Mouse (Mus musculus): ENCODE measurements around the gene Mbl2. TPM values are rescaled to one million over a fixed set of nuclear protein-coding genes. Genes with fewer than 3 reads are reported as not detected.
"Not testable (repeated sequence)": the region's sequence is repeated elsewhere in the genome, so short reads cannot be mapped to it uniquely, and the experiment has no call there.

The Mbl2 gene
- polyA plus RNA-seq, 1 experiment from 2014 or later, result 2.6 TPM

DNA sequence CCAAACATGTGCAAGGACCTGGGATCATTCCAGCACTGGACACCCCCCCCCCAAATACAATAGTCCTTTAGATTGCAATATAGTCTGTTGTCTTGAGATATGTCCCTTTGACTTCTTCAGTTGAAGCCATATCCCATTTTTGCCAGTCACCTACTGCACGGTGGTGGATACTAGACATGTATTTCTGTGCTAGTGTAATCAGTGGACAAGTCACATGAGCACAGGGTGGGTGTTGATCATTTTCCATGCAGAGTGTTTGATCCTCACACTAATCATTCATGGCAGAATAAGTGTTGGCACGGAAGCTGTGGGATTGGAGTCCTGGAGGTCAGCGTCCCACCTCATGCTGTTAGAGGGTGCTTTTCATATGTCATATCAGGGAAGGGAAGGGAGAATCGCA is 26.9 kb upstream of the Mbl2 start:
- no peak overlapping the region for H3K27ac ChIP-seq (ENCODE audit: low read depth, low read length)
- no peaks in the 10 kb centered on the region for H3K9me3 ChIP-seq (ENCODE audit: control insufficient read depth)
- 88% methylated on average over 4 of the region's 4 CpGs for WGBS
- H3K4me1 ChIP-seq (replicated peaks; ENCODE audit: control insufficient read depth, insufficient read depth, low read length), result no peaks in the 10 kb centered on the region
- TF ChIP-seq CTCF (IDR thresholded peaks at IDR 0.05; ENCODE audit: low read depth), result no peak
- no peak for ATAC-seq
- H3K27me3 ChIP-seq (replicated peaks; ENCODE audit: control insufficient read depth, insufficient read depth, low read length), result no peaks in the 10 kb centered on the region
- no peak overlapping the region for H3K4me2 ChIP-seq (replicated peaks; ENCODE audit: low read depth)
- H3K9ac ChIP-seq (ENCODE audit: low read depth, low read length), result no peak overlapping the region
- no peaks in the 10 kb centered on the region for H3K36me3 ChIP-seq (ENCODE audit: control insufficient read depth, insufficient read depth)
- no peak overlapping the region for H3K4me3 ChIP-seq (ENCODE audit: low read depth, low read length)

DNA sequence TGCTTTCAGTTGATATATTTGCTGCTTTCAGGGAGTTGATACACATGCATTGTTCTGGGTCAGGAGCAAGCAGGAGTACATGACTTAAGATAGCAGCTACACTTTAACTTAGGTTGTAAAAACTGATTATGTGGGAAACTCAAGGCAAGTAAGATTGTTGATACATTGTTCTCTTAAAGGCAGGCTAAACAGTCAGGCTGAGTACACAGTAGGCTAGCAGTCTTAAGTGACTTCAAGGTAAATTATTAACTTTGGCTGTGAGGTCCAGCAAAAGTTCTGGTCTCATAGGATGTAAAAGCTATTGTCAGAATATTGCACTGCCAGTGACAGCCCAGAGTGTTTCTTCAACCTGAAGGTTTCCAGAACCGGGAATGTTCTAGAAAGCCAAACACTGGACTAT is 25.8 kb upstream of the Mbl2 start:
- Histone ChIP-seq H3K4me3 (ENCODE audit: low read depth, low read length) (no peak overlapping the region), H3K4me1 (replicated peaks; ENCODE audit: control insufficient read depth, insufficient read depth, low read length) (no peaks in the 10 kb centered on the region), H3K9ac (ENCODE audit: low read depth, low read length) (no peak overlapping the region), H3K36me3 (ENCODE audit: control insufficient read depth, insufficient read depth) (no peaks in the 10 kb centered on the region), H3K27me3 (replicated peaks; ENCODE audit: control insufficient read depth, insufficient read depth, low read length) (no peaks in the 10 kb centered on the region), H3K4me2 (replicated peaks; ENCODE audit: low read depth) (no peak overlapping the region), H3K27ac (ENCODE audit: low read depth, low read length) (no peak overlapping the region), H3K9me3 (ENCODE audit: control insufficient read depth) (no peaks in the 10 kb centered on the region)
- ATAC-seq, result no peak
- TF ChIP-seq CTCF (IDR thresholded peaks at IDR 0.05; ENCODE audit: low read depth), result no peak
- 48% methylated on average over 1 of the region's 1 CpGs for WGBS

DNA sequence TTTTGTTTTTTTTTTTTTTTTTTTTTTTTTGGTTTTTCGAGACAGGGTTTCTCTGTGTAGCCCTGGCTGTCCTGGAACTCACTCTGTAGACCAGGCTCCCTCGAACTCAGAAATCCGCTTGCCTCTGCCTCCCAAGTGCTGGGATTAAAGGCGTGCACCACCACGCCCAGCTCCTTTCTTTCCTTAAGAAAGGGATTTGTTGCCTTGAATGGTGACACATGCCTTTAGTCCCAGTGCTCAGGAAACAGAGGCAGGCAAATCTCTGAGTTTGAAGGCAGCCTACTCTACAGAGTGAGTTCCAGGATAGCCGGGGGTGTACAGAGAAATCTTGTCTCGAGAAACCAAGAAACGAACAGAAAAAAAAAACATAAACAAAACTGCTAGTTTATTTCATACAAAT is 23.7 kb upstream of the Mbl2 start:
- H3K27ac ChIP-seq (ENCODE audit: low read depth, low read length); H3K9ac ChIP-seq (ENCODE audit: low read depth, low read length); H3K4me1 ChIP-seq (replicated peaks; ENCODE audit: control insufficient read depth, insufficient read depth, low read length); H3K9me3 ChIP-seq (ENCODE audit: control insufficient read depth); H3K36me3 ChIP-seq (ENCODE audit: control insufficient read depth, insufficient read depth); H3K4me2 ChIP-seq (replicated peaks; ENCODE audit: low read depth); ATAC-seq; H3K27me3 ChIP-seq (replicated peaks; ENCODE audit: control insufficient read depth, insufficient read depth, low read length); H3K4me3 ChIP-seq (ENCODE audit: low read depth, low read length): not testable (repeated sequence)
- 81% methylated on average over 7 of the region's 8 CpGs for WGBS

DNA sequence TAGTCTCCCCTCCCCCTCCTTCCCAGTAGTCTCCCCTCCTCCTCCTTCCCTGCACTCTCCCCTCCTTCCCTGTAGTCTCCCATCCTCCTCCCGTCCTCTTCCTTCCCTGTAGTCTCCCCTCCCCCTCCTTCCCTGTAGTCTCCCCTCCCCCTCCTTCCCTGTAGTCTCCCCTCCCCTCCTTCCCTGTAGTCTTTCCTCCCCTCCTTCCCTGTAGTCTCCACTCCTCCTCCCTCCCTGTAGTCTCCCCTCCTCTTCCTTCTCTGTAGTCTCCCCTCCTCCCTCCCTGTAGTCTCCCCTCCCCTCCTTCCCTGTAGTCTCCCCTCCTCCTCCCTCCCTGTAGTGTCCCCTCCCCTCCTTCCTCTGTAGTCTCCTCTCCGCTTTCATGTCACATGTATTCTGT is 18.7 kb upstream of the Mbl2 start:
- H3K27me3 ChIP-seq (replicated peaks; ENCODE audit: control insufficient read depth, insufficient read depth, low read length), result no peaks in the 10 kb centered on the region
- H3K4me2 ChIP-seq (replicated peaks; ENCODE audit: low read depth), result no peak overlapping the region
- H3K27ac ChIP-seq (ENCODE audit: low read depth, low read length), result no peak overlapping the region
- no peak overlapping the region for H3K9ac ChIP-seq (ENCODE audit: low read depth, low read length)
- no peak overlapping the region for H3K4me3 ChIP-seq (ENCODE audit: low read depth, low read length)
- no peak for ATAC-seq
- H3K36me3 ChIP-seq (ENCODE audit: control insufficient read depth, insufficient read depth), result no peaks in the 10 kb centered on the region
- no peak for TF ChIP-seq CTCF (IDR thresholded peaks at IDR 0.05; ENCODE audit: low read depth)
- no peaks in the 10 kb centered on the region for H3K4me1 ChIP-seq (replicated peaks; ENCODE audit: control insufficient read depth, insufficient read depth, low read length)
- no peaks in the 10 kb centered on the region for H3K9me3 ChIP-seq (ENCODE audit: control insufficient read depth)
- WGBS, result 52% methylated on average over 2 of the region's 2 CpGs

DNA sequence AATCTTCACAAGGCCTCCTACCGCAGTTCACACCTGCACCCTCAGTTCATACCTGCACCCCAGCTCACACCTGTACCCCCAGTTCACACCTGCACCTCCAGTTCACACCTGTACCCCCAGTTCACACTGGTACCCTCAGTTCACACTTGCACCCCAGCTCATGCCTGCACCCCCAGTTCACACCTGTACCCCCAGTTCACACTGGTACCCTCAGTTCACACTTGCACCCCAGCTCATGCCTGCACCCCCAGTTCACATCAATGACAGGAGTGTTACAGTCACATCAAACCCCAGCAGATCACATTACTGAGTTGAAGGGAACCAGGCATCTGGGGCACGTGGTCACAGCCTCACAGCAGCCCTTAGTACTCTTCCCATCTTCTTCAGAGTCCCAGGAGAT is 17.0 kb upstream of the Mbl2 start:
- H3K27ac ChIP-seq (ENCODE audit: low read depth, low read length); H3K27me3 ChIP-seq (replicated peaks; ENCODE audit: control insufficient read depth, insufficient read depth, low read length); H3K36me3 ChIP-seq (ENCODE audit: control insufficient read depth, insufficient read depth); H3K4me3 ChIP-seq (ENCODE audit: low read depth, low read length); ATAC-seq; H3K9me3 ChIP-seq (ENCODE audit: control insufficient read depth); H3K4me1 ChIP-seq (replicated peaks; ENCODE audit: control insufficient read depth, insufficient read depth, low read length); H3K4me2 ChIP-seq (replicated peaks; ENCODE audit: low read depth); H3K9ac ChIP-seq (ENCODE audit: low read depth, low read length): not testable (repeated sequence)
- WGBS, result 74% methylated on average over 2 of the region's 2 CpGs

DNA sequence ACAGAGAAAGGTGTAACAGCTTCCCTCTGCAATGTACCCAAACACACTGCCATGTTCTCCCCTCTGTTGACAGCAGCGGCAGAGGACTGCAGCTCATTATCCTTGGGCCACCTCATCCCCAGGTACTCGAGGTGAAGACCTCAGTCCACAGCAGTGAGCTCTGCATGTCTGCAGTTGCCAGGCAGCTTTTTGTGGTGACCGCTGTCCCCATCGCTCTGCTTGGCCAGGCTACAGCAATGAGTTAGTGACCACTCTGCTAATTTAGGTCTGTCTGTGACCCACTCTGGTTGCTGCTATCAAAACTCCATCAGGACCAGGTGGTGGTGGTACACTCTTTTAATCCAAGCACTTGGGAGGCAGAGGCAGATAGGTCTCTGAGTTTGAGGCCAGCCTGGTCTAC is 16.6 kb upstream of the Mbl2 start:
- WGBS, result 85% methylated on average over 4 of the region's 4 CpGs
- H3K4me3 ChIP-seq (ENCODE audit: low read depth, low read length), result no peak overlapping the region
- no peaks in the 10 kb centered on the region for H3K4me1 ChIP-seq (replicated peaks; ENCODE audit: control insufficient read depth, insufficient read depth, low read length)
- no peak for TF ChIP-seq CTCF (IDR thresholded peaks at IDR 0.05; ENCODE audit: low read depth)
- no peak overlapping the region for H3K4me2 ChIP-seq (replicated peaks; ENCODE audit: low read depth)
- no peak for ATAC-seq
- H3K9me3 ChIP-seq (ENCODE audit: control insufficient read depth), result no peaks in the 10 kb centered on the region
- H3K36me3 ChIP-seq (ENCODE audit: control insufficient read depth, insufficient read depth), result no peaks in the 10 kb centered on the region
- no peak overlapping the region for H3K27ac ChIP-seq (ENCODE audit: low read depth, low read length)
- no peaks in the 10 kb centered on the region for H3K27me3 ChIP-seq (replicated peaks; ENCODE audit: control insufficient read depth, insufficient read depth, low read length)
- H3K9ac ChIP-seq (ENCODE audit: low read depth, low read length), result no peak overlapping the region

DNA sequence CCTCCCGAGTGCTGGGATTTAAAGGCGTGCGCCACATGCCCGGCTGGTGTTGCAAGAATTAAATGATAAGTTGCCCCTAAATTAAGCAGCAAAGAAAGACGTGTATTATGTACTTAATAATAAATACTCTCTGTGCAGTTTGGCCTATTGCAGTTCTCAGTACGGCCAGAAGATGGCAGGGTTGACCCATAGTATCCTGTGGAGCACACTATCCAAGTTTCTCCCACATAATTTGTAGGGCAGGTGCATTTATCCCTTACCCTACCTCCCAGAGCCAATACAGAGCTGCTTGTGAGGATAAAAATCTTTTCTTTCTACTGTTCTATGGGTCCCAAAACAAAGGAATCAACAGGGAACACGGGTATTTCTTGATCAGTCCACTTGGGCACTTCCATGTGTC is 15.4 kb upstream of the Mbl2 start:
- WGBS, result 16% methylated on average over 7 of the region's 7 CpGs
- no peak overlapping the region for H3K9ac ChIP-seq (ENCODE audit: low read depth, low read length)
- no peak for ATAC-seq
- H3K4me3 ChIP-seq (ENCODE audit: low read depth, low read length), result no peak overlapping the region
- H3K27ac ChIP-seq (ENCODE audit: low read depth, low read length), result no peak overlapping the region
- H3K27me3 ChIP-seq (replicated peaks; ENCODE audit: control insufficient read depth, insufficient read depth, low read length), result no peaks in the 10 kb centered on the region
- peak; percentile 87 for TF ChIP-seq CTCF (IDR thresholded peaks at IDR 0.05; ENCODE audit: low read depth)
- H3K9me3 ChIP-seq (ENCODE audit: control insufficient read depth), result no peaks in the 10 kb centered on the region
- H3K4me1 ChIP-seq (replicated peaks; ENCODE audit: control insufficient read depth, insufficient read depth, low read length), result no peaks in the 10 kb centered on the region
- H3K36me3 ChIP-seq (ENCODE audit: control insufficient read depth, insufficient read depth), result no peaks in the 10 kb centered on the region
- no peak overlapping the region for H3K4me2 ChIP-seq (replicated peaks; ENCODE audit: low read depth)

DNA sequence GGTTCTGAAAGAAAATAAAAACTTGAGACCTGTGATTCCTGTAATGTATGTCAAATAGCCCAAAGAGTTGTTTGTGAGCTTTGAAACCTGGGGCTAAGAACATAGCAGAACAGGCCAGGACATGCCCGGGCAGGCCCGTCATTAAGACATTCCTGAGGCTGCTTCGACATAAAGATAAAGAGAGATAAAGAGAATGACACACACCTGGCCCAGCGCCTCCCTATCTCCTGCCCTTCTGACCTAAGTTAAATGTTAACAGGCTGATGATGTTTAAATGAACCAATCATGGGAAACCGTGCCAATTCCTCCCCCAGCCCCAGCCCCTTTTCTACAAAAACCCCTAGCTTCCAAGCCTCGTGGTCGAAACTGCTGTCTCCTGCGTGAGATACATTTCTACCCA is 10.1 kb upstream of the Mbl2 start:
- not testable (repeated sequence) for H3K9me3 ChIP-seq (ENCODE audit: control insufficient read depth); H3K4me3 ChIP-seq (ENCODE audit: low read depth, low read length); H3K27ac ChIP-seq (ENCODE audit: low read depth, low read length); H3K4me1 ChIP-seq (replicated peaks; ENCODE audit: control insufficient read depth, insufficient read depth, low read length); H3K27me3 ChIP-seq (replicated peaks; ENCODE audit: control insufficient read depth, insufficient read depth, low read length); H3K36me3 ChIP-seq (ENCODE audit: control insufficient read depth, insufficient read depth); H3K9ac ChIP-seq (ENCODE audit: low read depth, low read length); H3K4me2 ChIP-seq (replicated peaks; ENCODE audit: low read depth)
- ATAC-seq, result peak; percentile 59
- WGBS, result 50% methylated on average over 8 of the region's 8 CpGs
